Mouse (Mus musculus) mouse trophoblast stem cell (cell line): ENCODE measurements around the gene Anapc10.
"Not testable (repeated sequence)": the region's sequence is repeated elsewhere in the genome, so short reads cannot be mapped to it uniquely, and the experiment has no call there.

Source experiments
- in situ Hi-C, 2 experiments: fragments of 300-500 bp; cut with MseI, MboI; formaldehyde crosslinking; loops; 2 replicates in 1 of 2; 3 replicates in 1 of 2; pipeline ENCODE4 v1.15.1; 2025

Anapc10 gene

GRCm38 (mm10) chr8:79711064-79711961 lies at the start of gene Anapc10, which contains the start of gene Abce1:
TSS of gene Anapc10 (plus strand) at chr8:79711820.
TSS of gene Abce1 (minus strand) at chr8:79711740.
- in situ Hi-C loops, result loop anchor here in 1 of 2 experiments (25.0 kb wide), 1 partner anchor 1001 kb away; no protein-coding TSS in a partner anchor

DNA sequence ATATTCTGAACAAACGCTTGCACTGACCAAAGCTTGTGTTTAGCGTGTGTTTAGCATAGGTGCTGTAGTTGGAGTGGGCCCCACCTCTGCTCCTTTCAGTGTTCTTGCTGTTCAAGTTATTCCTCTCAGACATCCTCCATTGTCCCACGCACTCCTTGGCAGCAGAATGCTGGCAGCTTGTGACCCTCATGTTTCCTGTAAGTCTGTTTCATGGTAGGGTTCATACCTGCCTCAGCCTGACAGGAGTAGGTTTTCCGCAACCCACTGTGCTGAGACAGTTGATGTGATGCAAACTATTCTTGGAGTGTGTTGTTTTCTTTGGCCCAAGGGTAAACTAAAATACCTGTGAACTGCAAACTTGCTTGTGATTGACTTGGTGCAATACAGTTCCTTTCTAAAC lies 35.2 kb upstream of the Anapc10 start:
- in situ Hi-C loops, result no loop called here

DNA sequence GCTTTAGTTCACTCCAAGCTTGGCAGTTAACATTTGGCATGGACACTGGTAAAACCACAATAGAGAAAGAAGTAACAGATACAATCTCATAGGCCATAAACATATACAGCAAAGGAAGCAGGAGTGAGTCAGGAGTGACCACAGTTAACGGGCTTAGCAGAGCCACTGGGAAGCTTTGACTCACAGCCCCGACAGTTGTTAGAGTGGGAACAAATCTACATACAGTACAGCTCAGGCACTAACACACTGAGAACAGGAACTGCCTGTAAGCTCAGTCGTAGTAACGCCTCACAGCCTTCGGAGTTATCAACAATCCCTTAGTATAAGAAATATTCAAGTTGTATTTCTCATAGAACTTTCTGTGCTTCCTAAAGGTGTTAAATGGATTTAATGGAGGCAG lies 32.6 kb upstream of the Anapc10 start:
- in situ Hi-C loops, result no loop called here

- in situ Hi-C loops, result not testable (repeated sequence)
These were observed 31.5 kb upstream of the Anapc10 start for GRCm38 (mm10) chr8:79680083-79680482.

DNA sequence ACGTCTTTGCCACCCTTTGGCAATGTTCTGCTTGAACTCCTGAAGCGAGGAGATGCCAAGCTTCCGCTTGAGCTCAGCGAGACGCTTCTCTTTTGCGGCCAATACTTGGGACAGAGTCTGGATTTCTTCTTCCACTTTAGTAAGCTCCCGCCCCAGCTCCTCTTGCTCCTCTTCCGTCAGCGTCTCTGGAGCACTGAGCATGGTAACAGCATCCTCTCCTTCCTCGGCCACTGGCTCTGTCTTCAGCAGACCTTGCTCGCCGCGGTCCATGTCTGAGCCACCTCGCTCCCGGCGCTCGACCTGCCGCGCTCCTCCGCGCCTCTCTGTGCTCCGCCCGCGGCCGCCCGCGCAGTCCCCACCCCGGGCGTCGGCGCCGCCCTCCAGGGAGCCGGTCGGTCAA lies 31.1 kb upstream of the Anapc10 start:
- in situ Hi-C loops, result no loop called here

- in situ Hi-C loops, result no loop called here
These were observed 30.7 kb upstream of the Anapc10 start for GRCm38 (mm10) chr8:79680965-79681364.

DNA sequence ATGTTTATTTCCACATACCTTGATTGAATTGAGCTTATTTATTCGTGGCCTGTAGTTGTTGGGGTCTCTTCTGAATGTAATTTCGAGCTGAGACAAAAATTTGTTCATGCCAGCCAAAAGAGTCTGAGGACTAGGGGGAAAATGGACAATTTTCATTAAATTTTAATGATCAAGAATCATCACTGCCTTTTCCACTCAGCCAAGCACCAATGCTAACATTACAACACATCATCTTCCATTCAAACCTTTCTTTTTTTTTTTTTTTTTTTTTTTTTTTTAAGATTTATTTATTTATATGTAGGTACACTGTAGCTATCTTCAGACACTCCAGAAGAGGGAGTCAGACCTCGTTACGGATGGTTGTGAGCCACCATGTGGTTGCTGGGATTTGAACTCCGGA lies 25.7 kb upstream of the Anapc10 start:
- in situ Hi-C loops, result not testable (repeated sequence)

- in situ Hi-C loops, result no loop called here
These were observed 19.1 kb upstream of the Anapc10 start for GRCm38 (mm10) chr8:79692531-79692930.

DNA sequence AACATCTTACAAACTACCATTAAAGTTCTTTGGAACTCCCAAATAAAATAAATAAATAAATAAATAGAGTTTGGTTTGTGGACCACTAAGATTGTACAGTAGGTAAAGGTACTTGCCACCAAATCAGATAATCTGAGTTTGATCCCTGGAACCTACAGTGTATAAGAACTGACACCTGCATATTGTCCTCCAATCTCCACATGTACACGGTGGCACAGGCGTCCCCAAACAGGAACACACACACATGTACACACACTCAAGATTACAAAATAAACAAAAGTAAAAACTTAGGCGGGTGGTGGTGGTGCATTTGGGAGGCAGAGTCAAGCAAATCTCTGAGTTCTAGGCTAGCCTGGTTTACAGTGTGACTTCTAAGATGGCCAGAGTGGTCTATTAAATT lies 4.9 kb upstream of the Anapc10 start:
- in situ Hi-C loops, result loop anchor here in 1 of 2 experiments (25.0 kb wide), 1 partner anchor 1006 kb away; no protein-coding TSS in a partner anchor

DNA sequence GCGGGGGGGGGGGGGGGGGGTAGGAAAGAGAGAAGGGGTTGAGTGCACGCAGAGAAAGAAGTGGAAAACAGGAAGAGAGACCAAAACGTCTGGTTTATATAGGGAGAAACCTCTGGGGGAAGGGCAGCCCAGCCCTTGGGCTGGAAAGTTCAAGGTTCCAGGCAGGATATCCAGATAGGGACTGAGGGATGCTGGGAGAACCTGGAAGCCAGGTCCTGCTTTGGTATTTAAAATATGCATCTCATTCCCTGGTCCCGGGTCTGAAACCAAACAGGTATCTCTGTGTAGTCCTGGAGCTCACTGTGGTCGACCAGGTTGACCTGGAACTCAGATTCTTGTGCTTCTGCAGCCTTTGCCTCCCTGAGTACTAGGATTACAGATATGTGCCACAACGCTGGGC lies 1.1 kb downstream of the Anapc10 start:
- in situ Hi-C loops, result loop anchor here in 1 of 2 experiments (25.0 kb wide), 1 partner anchor 1000 kb away; no protein-coding TSS in a partner anchor

- in situ Hi-C loops, result loop anchor here in 1 of 2 experiments (25.0 kb wide), 1 partner anchor 991 kb away; no protein-coding TSS in a partner anchor
These were observed 9.9 kb downstream of the Anapc10 start for GRCm38 (mm10) chr8:79721537-79721936.

DNA sequence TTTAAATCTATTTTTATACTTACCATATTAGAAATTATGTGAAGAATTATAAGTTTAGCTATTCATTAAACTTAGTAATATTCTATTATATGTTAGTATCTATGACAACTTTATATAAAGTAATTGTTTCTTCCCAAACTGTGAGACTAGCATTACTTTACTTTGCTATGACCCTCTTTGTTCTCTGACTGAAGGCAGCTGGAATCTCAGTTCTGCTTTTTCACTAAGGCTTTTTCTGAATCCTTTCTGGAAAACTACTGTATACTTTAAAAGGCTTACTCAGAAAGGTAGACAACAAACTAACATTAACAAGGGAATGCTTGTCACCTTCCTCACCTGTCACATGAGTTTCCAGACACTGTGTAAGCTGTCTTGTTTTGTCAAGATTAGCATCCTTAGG lies 11.7 kb downstream of the Anapc10 start:
- in situ Hi-C loops, result loop anchor here in 1 of 2 experiments (25.0 kb wide), 1 partner anchor 989 kb away; no protein-coding TSS in a partner anchor

- in situ Hi-C loops, result loop anchor here in 1 of 2 experiments (25.0 kb wide), 1 partner anchor 988 kb away; no protein-coding TSS in a partner anchor
These were observed 13.0 kb downstream of the Anapc10 start for GRCm38 (mm10) chr8:79724589-79724988.

- in situ Hi-C loops, result no loop called here
These were observed 16.3 kb downstream of the Anapc10 start for GRCm38 (mm10) chr8:79727900-79728299.

GRCm38 (mm10) chr8:79734304-79734703 lies 22.7 kb downstream of the Anapc10 start:
- in situ Hi-C loops, result loop anchor here (10.0 kb wide), 2 partner anchors 750 to 960 kb away; no protein-coding TSS in a partner anchor

DNA sequence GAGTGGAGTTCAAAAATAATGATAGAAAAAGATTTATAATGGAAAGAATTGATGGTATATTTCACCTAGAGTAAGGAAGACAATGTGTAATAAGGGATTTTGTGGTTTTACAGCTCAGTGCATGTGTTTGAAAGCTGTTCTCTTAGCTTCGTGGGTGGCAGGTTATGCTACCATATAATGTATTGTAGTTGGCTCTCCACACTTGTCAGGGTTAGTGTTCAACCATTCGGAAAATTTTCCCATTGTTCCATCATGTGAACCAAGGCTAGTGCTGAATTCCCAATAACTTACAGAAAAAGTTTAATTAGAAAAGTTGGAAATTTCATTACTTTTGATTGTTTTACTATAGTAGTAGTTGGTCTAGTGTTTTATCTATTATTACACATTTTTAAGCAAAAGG lies 36.6 kb downstream of the Anapc10 start:
- in situ Hi-C loops, result no loop called here

DNA sequence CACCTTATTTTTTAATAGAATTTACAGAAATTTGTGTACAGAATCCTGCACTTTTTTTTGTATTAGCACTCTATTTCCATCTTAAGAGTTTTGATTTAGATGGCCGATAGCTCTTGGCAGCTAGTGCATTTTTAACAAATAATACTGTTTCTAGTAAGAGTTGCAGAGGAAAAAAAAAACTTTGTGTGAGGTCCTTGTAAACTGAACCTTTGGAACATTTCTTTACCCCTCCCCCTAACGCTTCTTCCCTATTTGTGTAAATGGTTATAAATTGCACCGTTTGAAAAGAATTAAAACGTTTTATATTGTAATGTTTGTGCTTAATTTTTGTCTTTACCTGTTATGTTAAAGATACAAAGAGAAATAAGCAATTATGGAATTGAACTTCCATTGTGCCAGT lies 37.0 kb downstream of the Anapc10 start:
- in situ Hi-C loops, result no loop called here

GRCm38 (mm10) chr8:79750305-79750704 lies 38.7 kb downstream of the Anapc10 start:
- in situ Hi-C loops, result no loop called here

DNA sequence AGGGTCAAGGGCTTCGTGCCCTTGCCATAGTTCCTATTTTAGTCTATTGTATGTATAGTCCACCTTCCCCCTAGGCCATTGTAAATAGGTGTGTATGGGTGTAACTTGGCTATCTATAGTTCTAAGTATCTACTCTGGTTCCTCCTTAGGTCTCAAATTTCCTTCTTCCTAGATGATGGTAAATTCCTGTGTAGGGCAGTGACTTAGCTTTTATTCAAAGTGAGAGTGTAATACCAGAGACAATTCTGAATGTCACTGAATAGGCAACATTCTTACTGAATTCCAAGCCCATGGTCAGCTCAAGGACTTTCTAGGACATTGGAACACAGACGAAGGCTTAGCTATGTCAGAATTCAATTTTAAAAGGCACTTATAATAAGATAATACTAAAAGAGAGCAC lies 83.3 kb downstream of the Anapc10 start:
- in situ Hi-C loops, result not testable (repeated sequence)

GRCm38 (mm10) chr8:79796690-79797089 lies 85.1 kb downstream of the Anapc10 start:
- in situ Hi-C loops, result no loop called here

GRCm38 (mm10) chr8:79804499-79804898 lies 92.9 kb downstream of the Anapc10 start:
- in situ Hi-C loops, result no loop called here

DNA sequence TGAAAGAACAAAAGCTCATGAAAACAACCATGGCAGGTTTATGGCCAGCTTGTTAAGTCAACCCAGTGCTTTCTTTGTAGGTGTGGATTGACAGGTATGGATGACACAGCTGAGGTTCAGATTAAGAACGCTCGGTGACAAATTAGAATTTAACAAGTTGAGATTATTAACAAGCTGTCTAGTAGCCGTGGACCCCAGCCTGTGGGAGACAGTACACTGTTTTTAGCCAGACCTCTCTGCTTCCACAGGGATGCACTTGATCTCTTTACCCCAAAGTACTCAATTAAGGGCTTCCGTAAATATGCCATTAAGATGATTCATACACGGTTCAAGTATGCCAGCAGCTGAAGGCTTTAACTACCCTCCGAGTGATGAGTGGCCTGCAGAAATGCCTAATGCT lies 95.4 kb downstream of the Anapc10 start:
- in situ Hi-C loops, result no loop called here

- in situ Hi-C loops, result no loop called here
These were observed 114.9 kb downstream of the Anapc10 start for GRCm38 (mm10) chr8:79826534-79826933.
